Mouse (Mus musculus) lung, adult 2 months (tissue): ENCODE data around the gene Alox5.

Experiments used
- CTCF ChIP-seq: fragments of 200-500 bp; IDR thresholded peaks from 2 replicates; pipeline ENCODE4 v1.5.1; 2011; ENCODE audit warnings: mild to moderate bottlenecking, low read length, control low read depth; ENCODE audit not compliant: insufficient read depth
- POLR2A ChIP-seq: fragments of 200-500 bp; IDR thresholded peaks from 2 replicates; pipeline ENCODE4 v1.6.1; 2011; ENCODE audit warnings: low read depth, mild to moderate bottlenecking, control low read depth, low read length, borderline replicate concordance; ENCODE audit errors: extremely low read depth

- TF ChIP-seq CTCF, result no peak
- TF ChIP-seq POLR2A, result no peak
These were observed 91.2 kb downstream of the Alox5 start for GRCm38 (mm10) chr6:116369811-116370210.
